Mouse (Mus musculus) thymus, postnatal 0 days (tissue): ENCODE data around the gene Pcbp2. TPM values are rescaled to one million over a fixed set of nuclear protein-coding genes. Genes with fewer than 3 reads are reported as not detected.

Experiments
- DNase-seq: peaks from one replicate; pipeline ENCODE4 v3.0.0-alpha.2; 2015; ENCODE audit warnings: low spot score
- polyA plus RNA-seq: library from polyadenylated mRNA; unstranded; fragments of >200 nt; fragmentation: Nextera tagmentation; extraction: Ambion mirVana; gene quantifications from 2 replicates; pipeline ENCODE4 v1.2.1, GENCODE M21; 2015

The Pcbp2 gene
- polyA plus RNA-seq, 1 experiment from 2014 or later: 263 TPM

DNA sequence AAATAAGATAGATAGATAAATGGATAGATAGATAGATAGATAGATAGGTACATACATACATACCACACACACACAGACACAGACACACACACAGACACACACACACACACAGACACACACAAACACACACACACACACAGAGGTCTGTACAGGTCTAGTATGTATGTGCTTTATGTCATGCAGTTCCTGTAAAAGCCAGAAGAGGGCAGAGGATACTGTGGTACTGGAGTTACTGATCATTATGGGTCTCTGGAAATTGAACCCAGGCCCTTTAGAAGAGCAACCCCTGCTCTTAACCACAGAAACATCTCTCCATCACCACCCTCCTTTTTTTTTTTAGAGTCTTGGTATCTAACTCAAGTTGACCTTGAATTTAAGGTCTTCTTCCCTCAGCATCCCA is 6.7 kb upstream of the Pcbp2 start:
- DNase-seq: peak; percentile 54

DNA sequence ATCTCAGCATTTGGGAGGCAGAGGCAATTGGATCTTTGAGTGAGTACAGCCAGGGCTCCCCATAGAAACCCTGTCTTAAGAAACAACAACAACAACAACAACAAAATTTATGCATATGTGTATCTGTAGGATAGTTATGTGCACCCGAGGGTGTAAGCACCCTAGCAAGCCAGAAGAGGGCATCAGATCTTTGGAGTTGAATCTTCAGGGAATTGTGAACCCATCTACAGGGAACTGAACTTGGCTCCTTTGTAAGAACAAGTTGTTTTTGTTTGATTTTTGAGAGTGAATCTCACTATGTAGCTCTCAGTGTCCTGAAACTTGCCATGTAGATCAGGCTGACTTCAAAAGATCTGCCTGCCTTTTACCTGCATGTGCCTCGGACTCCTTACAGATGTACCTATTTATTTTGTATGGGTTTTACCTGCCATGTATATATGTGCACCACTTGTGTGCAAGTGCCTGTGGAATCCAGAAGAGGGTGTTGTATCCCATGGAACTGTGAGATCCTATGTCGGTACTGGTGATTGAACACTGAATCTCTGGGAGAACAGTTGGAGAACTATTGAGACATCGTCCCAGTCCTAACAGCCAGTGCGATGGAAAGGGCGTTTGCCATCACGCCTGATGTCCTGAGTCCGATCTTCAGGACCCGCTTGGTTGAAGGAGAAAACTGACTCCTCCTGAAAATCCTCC is 1.5 kb upstream of the Pcbp2 start:
- DNase-seq: no peak

DNA sequence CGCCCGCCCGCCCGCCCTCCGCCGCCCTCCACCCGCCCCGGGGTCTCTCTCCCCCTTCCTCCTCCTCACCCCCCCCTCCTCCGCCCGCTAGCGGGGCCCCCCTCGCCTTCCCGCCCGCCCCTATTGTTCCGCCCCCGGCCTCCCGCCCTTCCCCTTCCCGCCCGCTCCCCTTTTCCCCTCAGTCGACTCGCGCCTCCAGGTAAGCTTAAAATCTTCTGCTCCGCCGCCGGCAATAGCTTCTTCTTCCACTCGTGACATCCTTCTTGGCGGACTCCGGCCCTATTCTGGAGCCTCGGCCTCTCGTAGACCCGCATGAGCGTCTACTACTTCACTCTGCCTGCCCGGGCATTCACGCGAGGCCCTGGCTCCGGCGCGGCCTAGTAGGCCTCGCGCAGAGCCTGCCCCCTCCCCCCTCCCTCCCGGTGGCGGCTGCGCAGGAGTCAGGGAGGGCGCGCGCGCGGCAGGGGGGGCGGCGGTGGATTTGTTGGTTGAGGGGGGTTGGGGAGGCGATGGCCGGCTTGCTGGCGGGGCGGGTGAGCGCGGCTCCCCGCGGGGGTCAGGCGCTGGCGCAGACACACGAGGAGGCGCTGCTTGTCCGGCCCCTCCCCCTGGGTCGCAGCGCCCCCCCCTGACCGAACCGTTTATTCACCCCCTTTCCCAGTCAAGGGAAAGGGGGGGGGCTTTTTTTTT is 411 bp downstream of the Pcbp2 start:
- peak; percentile 84 for DNase-seq

DNA sequence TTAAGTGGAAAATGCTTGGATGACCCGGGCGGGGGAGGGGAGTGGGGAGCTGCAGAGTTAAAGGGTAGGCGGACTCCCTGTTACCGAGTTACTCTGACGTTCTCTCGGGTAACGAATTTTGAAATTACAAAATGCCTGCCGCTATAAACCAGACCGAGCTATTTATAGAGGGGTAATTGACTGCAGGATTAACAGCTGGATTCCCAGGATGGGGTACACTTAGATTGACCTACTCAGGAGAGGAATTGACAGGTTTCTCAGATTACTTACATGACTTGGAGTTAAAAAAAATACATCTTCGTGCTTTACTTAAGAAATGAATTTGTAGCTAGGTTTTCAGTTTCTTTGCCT is 931 bp downstream of the Pcbp2 start:
- no peak for DNase-seq

DNA sequence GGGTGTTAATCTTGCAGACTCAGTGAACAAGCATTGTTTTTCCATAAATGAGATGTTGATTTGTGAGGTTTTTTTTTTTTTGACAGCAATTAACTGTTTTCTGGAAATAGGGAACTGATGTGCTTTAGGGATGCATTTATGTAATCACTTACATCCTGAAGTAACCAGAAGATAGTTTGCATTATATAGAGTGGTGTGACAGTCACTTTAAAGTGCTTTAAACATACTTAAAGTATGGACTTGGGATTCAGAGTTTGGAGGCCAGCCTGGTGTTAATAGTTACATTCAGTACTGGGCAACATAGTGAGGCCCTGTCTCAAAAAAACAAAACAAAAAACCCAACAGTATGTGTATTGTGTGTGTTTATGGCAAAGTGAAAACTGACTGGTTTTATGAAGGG is 1.4 kb downstream of the Pcbp2 start:
- no peak for DNase-seq

DNA sequence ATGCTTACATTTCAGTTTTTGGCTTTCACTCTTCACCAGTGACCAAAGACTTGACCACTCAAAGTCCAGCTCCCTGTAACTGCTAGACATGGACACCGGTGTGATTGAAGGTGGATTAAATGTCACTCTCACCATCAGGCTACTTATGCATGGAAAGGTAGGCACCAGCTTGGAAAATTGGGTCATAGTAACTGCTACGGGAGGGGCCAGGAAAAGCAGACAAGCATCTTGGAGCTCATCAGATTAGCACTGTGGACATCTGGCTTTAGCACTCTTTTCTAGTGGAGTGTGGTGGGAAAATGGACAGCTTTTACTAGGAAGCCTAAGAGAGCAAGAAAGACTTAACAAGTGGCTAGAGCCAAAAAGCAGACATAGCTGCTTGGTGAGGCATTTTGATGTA is 2.9 kb downstream of the Pcbp2 start:
- no peak for DNase-seq

DNA sequence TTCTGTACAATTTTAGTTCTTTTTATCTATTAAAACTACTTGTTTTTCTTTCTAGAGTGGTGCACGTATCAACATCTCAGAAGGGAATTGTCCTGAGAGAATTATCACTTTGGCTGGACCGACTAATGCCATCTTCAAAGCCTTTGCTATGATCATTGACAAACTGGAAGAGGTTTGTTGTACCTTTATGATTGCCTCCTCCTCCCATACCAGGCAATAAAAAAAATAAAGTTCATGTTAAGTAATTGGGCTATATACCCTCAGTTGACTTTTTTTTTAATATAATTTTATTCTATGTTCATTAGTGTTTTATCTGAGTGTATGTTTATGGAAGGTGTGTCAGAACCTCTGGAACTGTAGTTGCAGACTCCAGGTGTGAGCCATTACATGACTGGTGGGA is 4.2 kb downstream of the Pcbp2 start:
- no peak for DNase-seq

DNA sequence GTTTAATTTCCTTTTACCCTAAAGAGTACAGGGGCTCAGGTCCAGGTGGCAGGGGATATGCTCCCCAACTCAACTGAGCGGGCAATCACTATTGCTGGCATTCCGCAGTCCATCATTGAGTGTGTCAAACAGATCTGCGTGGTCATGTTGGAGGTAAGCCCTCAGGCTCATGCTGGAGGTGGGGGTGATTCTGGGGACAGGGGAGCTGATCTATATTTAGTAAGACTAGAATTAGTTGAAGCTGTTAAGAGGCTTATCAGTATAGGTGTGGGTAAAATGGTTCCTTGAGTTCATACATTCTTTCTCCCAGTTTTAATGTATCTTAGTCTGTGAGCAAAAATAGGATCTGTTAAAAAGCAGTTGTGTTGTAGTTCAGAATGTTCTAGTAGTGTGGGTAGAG is 12.8 kb downstream of the Pcbp2 start:
- no peak for DNase-seq

DNA sequence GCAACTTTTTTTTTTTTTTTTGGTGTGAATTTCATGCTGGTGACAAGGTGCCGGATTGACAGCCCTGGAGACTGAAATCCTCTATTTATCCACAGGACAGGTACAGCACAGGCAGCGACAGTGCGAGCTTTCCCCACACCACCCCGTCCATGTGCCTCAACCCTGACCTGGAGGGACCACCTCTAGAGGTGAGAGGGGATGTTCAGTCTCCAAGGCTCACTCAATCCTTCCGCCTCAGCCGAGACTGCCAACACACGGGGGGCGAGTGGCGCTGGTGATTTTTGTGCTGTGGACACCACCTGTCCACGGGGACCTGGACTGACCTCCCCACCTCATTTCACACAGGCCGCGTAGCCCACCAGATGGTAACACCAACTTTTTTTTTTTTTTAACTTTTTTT is 15.5 kb downstream of the Pcbp2 start:
- no peak for DNase-seq

DNA sequence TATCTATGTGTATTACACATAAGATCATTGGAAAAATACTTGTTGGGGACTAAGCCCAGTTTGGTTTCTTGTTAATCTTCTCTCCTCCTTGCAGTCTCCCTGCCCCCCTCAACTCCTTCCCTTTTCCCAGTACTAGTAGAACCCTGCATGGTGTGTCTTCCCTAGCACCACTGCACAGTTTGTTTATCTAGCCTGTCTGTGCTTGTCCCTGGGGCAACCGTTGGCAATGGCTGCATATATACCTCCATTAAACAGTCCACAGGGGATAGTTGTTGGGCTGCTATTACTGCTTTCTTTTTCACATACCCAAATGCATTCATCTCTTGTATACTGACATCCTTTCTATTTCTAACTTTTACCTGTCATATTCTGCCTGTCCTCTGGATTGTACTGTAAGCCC is 17.3 kb downstream of the Pcbp2 start:
- DNase-seq: no peak

DNA sequence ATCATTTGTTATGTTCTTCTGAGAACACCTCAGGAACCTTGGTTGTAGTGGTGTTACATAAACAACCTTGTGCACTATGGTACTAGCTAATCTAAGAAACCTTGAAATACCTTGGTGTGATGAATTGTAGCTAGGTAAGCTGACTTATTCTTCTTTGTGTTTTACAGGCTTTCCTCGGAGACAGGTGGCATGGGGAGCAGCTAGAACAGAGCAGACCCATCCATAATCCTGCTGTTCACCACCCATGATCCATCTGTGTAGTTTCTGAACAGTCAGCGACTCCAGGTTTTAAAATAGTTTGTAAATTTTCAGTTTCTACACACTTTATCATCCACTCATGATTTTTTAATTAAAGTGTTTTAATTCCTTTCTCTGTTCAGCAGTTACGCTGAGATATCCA is 28.0 kb downstream of the Pcbp2 start:
- DNase-seq: no peak

DNA sequence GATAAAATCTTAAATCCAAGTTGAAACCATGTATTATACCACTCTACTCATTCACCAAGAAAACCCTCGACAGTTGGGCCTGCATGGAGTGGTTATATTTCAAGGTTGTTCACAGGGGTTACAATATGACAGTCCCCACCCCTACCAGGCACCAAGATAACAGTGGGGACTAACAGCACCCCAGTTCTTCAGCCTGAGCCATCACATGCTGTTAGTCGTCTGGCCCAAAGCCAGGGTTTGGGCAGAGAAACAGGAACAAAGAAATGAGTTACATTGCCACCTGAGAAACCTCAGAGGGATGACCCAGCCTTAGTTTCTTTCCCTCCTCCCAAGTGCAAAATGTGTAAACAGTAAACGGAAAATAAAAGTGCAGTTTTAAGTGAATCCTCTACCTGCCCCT is 29.0 kb downstream of the Pcbp2 start:
- no peak for DNase-seq

DNA sequence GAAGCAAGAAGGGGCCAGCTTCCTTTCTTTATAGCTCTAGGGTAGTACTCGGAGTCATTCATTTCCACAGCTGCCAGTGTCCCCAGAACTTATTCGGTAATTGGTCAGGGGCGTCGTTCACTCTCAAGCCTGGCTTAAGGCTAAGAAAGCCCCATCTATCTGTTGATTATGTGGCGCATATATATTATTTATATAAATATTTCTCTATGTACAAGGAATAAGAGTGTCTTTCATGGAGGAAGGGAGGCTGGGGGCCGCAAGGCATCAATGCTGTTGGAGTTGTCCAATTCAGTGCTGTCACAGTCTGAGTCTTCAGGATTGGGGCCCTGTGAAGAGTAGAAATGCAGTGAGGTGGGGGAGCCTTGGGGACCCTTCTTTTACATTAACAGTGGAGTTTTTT is 29.5 kb downstream of the Pcbp2 start:
- DNase-seq: no peak

DNA sequence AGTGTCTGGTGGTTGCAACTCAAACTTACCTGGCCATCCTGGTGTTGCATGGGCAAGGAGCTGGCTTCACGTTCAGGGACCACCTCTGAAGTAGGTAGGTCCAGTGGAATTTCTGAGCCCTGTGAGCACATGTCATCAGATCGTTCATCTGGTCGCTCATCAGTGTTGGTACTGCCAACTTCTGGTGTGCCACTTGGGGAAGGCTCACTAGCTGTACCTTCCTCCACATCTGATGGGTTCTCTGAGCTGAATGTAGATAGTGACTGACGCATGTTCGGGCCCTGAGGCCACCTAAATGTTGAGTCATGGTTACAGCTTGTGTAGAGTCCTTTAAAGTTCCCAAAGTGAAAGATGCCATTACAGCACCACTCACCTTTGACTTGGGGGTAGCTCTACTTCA is 30.1 kb downstream of the Pcbp2 start:
- DNase-seq: no peak

DNA sequence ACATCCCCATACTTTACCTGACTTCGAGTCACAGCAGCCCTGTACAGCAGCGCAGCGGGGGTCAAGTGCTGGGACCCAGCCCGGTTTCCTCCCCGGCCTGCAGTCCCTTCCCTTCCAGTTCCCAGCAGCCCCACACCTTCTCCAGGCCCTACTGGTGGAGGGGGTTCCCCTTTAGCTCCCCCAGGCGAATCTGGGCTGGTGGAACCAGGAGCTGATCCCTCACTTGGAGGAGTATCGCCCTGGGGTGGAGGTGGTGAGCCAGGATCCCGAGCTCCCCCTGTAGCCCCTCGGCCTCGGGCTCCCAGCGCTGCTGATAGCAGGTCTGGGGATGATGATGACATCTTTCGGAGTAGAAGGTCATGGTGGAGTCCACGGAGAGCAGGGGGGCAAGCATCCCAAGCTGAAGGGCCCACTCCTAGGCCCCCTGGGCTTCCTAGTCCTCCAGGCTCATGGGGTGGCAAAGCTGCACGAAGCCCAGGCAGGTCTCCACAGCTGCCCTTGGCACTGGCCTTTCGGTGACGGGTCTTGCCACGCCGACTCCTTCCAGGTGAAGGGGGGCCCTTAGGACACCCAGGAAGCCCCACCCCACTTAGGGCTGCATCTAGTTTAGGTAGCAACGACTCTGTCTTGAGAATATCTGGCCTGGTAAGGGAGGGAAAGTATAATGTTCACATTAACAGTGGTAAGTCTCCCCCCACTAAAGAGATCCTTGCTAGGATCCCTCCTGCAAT is 30.9 kb downstream of the Pcbp2 start:
- DNase-seq: no peak

DNA sequence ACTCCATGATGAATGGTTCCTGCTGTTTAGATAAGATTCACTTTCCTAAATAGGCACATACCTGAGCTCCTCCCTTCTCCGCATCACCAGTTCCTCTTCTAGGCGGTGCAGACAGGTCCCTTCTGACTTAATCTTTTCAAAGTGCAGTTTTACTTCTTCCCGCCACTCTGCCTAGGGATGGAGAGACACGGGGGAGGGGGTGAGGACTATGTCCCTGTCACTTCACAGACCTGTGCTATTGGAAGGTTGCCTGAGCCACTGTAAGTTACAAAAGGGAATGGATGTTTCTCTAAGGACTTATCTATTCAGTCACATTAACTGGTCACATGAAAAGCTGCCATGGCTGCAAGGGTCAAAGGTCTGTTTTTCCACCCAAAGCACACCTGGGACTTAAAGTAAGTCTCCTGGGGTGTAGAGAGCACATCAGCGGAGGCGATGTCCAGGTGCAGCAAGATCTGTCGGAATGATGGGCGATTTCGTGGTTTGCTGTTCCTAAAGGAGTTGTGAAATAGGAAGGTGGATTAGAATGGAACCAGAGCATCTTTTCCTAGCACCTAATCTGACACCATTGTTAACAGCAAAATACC is 32.0 kb downstream of the Pcbp2 start:
- DNase-seq: no peak

DNA sequence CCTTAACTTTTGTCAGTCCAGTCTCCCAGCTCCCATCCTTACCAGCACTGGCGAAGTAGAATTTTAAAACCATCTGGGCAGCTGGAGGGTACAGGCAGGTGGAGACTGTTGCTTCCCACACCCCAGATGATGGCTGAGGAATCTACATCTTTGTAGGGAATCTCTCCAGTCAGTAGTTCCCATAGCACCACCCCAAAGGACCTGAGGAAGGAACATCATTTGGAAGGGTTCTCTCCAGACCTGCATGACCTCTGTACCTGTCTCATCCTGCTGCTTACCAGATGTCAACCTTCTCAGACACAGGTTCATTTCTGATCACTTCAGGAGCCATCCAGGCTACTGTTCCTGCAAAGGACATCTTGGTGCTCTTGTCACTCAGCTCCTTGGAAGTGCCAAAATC is 33.1 kb downstream of the Pcbp2 start, which contains the start of gene Gm10337:
Gm10337 (plus strand) TSS at position 276 of the 400 bp plus-strand sequence.
- no peak for DNase-seq

DNA sequence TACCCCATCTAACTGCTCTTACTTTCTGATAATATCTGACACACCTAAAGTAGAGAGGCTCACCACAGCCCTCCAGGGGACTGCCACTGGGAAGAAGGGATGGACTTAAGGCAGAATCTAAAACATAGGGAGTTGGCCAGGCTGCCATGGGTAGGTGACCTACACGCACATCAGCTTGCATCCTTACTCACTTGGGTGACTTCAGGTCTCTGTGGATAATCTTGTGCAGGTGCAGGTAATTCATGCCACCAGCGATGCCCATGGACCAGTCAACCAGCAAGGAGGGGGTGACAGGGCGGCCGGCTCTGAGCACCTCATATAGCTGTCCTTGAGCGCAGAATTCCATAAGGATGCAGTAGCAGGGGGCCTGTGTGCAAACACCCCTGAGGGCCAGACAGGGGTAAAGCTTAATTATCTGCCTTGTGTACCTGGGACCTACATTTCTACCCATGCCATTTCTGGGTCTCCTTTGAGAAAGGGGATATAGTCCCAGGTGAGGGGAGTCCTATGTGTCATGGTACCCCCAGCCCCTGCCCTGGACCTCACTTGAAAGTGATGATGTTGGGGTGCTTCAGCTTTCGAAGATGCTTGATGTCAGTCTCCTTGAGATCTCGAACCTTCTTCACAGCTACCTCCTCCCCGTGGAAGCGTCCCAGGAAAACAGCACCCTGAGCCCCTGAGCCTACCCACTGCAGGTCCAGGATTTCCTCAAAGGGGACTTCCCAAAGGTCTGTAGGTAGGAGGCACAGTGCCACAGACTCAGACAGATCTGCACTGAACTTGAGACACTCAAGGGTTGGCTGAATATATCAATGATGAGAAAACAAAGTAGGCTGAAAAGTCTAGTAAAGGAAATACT is 33.8 kb downstream of the Pcbp2 start:
- DNase-seq: no peak

DNA sequence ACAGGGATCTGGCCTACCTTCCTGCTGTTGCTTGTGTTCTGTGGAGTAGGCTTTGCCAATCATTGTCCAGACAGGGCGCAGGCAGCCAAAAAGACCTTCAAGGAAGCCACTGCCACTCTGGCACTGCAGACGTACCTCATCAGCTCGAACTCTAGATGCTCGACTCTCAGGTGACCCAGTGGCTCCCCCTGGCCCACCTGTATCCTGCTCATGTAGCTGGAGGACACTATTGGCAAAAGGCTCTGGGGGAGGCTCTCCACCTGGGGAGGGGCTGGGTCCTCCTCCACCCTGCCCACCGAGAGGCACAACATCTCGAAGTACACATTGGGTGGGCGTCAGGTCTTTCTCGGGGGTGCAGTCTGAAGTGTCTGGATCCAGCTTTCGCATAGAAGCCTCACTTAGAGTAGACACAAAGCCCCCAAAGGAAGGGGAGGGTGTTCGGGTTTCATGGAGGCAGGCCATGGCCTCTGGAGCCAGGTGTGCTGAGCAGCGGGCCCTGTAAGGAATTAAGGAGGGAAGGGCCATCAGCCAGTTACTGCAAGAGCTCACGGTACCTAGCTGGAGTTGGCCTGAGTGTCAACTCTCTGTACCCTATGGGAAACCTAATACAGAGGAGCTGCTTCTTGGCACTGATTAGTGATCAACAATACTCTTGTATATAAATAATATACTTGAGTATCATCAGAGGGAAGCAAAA is 34.9 kb downstream of the Pcbp2 start:
- DNase-seq: no peak

DNA sequence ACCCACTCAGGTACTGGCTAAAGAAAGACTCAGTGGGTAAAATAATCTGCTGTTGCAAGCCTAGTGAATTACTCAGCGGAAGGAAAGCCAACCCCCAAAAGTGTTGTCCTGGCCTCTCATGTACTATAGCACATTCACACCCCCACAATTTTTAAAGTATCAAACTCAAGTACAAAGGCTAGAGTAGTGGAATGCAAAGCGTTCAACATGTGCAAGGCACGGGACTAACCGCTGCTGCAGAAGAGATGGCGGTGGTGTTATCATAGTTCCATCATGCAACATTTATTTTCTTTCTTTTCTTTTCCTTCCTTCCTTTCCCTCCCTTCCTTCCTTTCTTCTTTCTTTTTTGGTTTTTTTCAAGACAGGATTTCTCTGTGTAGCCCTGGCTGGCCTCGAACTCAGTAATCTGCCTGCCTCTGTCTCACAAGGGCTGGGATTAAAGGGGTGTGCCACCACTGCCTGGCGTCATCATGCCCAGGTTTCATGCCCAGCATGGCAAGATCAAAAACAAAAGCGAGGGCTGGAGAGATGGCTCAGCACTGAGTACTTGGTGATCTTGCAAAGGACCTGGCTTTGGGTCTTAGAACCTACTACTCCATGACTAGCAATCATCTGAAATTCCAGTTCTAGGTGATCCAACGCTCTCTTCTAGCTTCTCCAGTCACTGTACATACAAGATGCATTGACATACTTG is 35.6 kb downstream of the Pcbp2 start:
- DNase-seq: no peak
